ENCODE assay signal across 8 mouse cellular contexts in genomic region chr2:164960716-164961441, GRCm38 (mm10). TPM values are rescaled to one million over a fixed set of nuclear protein-coding genes. Genes with fewer than 3 reads are reported as not detected.
DNase-seq lines count a peak whose midpoint lies in the region; ATAC-seq lines count a peak whose summit lies in the region.

TSS of gene Slc12a5 (plus strand) at chr2:164960802.

- peak within 1 kb of the TSS; percentile 64 for H3K9ac ChIP-seq in forebrain, embryonic 12.5 days
- H3K9ac ChIP-seq in intestine, embryonic 14.5 days (ENCODE audit: low read length) = peak within 1 kb of the TSS; percentile 37; the same call in 1 of the 2 replicates
- peak within 1 kb of the TSS; percentile 67 for H3K9ac ChIP-seq in stomach, embryonic 16.5 days (ENCODE audit: low read length)

- peak; percentile 64 for ATAC-seq in forebrain, embryonic 12.5 days (ENCODE audit: low FRiP score)
- peak; percentile 77 for ATAC-seq in intestine, embryonic 14.5 days (replicated peaks; ENCODE audit: low FRiP score, low TSS enrichment, low read depth)
- ATAC-seq in stomach, embryonic 16.5 days (ENCODE audit: insufficient read depth, low FRiP score) = peak; percentile 76; the same call in 1 of the 2 replicates

- peak within 1 kb of the TSS; percentile 63 for H3K4me2 ChIP-seq in forebrain, embryonic 12.5 days
- H3K4me2 ChIP-seq in intestine, embryonic 14.5 days (ENCODE audit: low read length) = peak within 1 kb of the TSS; percentile 50
- peak within 1 kb of the TSS; percentile 80 for H3K4me2 ChIP-seq in stomach, embryonic 16.5 days (ENCODE audit: low read depth, low read length)

- H3K4me1 ChIP-seq in forebrain, embryonic 12.5 days = peaks cover 42% of the 10 kb centered on the region
- H3K4me1 ChIP-seq in intestine, embryonic 14.5 days (replicated peaks; ENCODE audit: control insufficient read depth, insufficient read depth, low read length) = peaks cover 10% of the 10 kb centered on the region; the same call in 1 of the 2 replicates
- no peaks in the 10 kb centered on the region; the same call in 1 of the 2 replicates for H3K4me1 ChIP-seq in stomach, embryonic 16.5 days (ENCODE audit: control insufficient read depth, insufficient read depth, low read length)

- H3K9me3 ChIP-seq in forebrain, embryonic 12.5 days = 0 out of 2 replicates have a peak, but pooled peaks cover 3% of the 10 kb centered on the region
- no peaks in the 10 kb centered on the region for H3K9me3 ChIP-seq in intestine, embryonic 14.5 days (ENCODE audit: control insufficient read depth, low read length)
- H3K9me3 ChIP-seq in stomach, embryonic 16.5 days (replicated peaks; ENCODE audit: control insufficient read depth, low read length) = no peaks in the 10 kb centered on the region

- no peaks in the 10 kb centered on the region for H3K36me3 ChIP-seq in forebrain, embryonic 12.5 days (replicated peaks)
- no peaks in the 10 kb centered on the region for H3K36me3 ChIP-seq in intestine, embryonic 14.5 days (ENCODE audit: control insufficient read depth, insufficient read depth, low read length)
- H3K36me3 ChIP-seq in stomach, embryonic 16.5 days (ENCODE audit: control insufficient read depth, insufficient read depth, low read length) = no peaks in the 10 kb centered on the region

- intact Hi-C loops in left cerebral cortex, postnatal 4 days (cut with DNase I) = no loop called here

- H3K27ac ChIP-seq in forebrain, embryonic 12.5 days = peak within 1 kb of the TSS; percentile 46; the same call in 1 of the 2 replicates
- H3K27ac ChIP-seq in intestine, embryonic 14.5 days (ENCODE audit: low read depth) = no peak within 1 kb of the TSS
- no peak within 1 kb of the TSS for H3K27ac ChIP-seq in stomach, embryonic 16.5 days (ENCODE audit: low read length)

- DNase-seq in right cerebral cortex, adult 18-20 months = peak; percentile 73
- no peak for DNase-seq in right cerebral cortex, postnatal 36 days (ENCODE audit: low spot score in 2 of 2)
- peak; percentile 86 for DNase-seq in brain, adult 2 months (ENCODE audit: low read depth, low spot score)
- DNase-seq in intestine, embryonic 14.5 days (ENCODE audit: low spot score) = peak; percentile 82
- peak; percentile 73 for DNase-seq in left cerebral cortex, postnatal 4 days
- DNase-seq in mesoderm, embryonic 11.5 days (ENCODE audit: low read depth, low spot score) = peak; percentile 64

- under 1% methylated on average over 33 of the region's 54 CpGs for WGBS in forebrain, embryonic 12.5 days
- 1% methylated on average over 29 of the region's 54 CpGs for WGBS in intestine, embryonic 14.5 days
- 2% methylated on average over 38 of the region's 54 CpGs for WGBS in stomach, embryonic 16.5 days

- peak within 1 kb of the TSS; percentile 63 for H3K4me3 ChIP-seq in forebrain, embryonic 12.5 days (replicated peaks)
- peak within 1 kb of the TSS; percentile 53 for H3K4me3 ChIP-seq in intestine, embryonic 14.5 days (ENCODE audit: low read depth, low read length)
- peak within 1 kb of the TSS; percentile 57 for H3K4me3 ChIP-seq in stomach, embryonic 16.5 days (replicated peaks; ENCODE audit: low read length)

- peaks cover 14% of the 10 kb centered on the region for H3K27me3 ChIP-seq in forebrain, embryonic 12.5 days
- 0 out of 2 replicates have a peak, but pooled peaks cover 8% of the 10 kb centered on the region for H3K27me3 ChIP-seq in intestine, embryonic 14.5 days (replicated peaks; ENCODE audit: control insufficient read depth, insufficient read depth, low read length)
- no peaks in the 10 kb centered on the region for H3K27me3 ChIP-seq in stomach, embryonic 16.5 days (ENCODE audit: control insufficient read depth, insufficient read depth, low read length)

RNA-seq across cellular contexts. Expression of gene Slc12a5, which starts in this region (rescaled TPM):
- polyA plus RNA-seq in forebrain, embryonic 12.5 days (2016; fragmentation: Nextera tagmentation; extraction: Ambion mirVana) = 5.6 and 6.2 TPM in 2 replicates
- 1.3 and 1.5 TPM in 2 replicates for polyA plus RNA-seq in intestine, embryonic 14.5 days (2014; fragmentation: Nextera tagmentation; extraction: Ambion mirVana)
- 100 to 1,000 TPM; 158 to 181 TPM for total RNA-seq in left cerebral cortex, postnatal 4 days (2021)
- 0.26 and 0.46 TPM in 2 replicates for polyA plus RNA-seq in stomach, embryonic 16.5 days (2015; fragmentation: Nextera tagmentation; extraction: Ambion mirVana)

Comparison
In these comparisons a context has a peak if more than half of its experiments do, and no peak if none do; other contexts are left out.
1. DNase-seq: peak in right cerebral cortex, adult 18-20 months (single experiment), brain, adult 2 months (single experiment), intestine, embryonic 14.5 days (single experiment), left cerebral cortex, postnatal 4 days (single experiment) and mesoderm, embryonic 11.5 days (single experiment); none in right cerebral cortex, postnatal 36 days (0 of 2).
2. Peak in ATAC-seq, H3K4me3 ChIP-seq, H3K9ac ChIP-seq and H3K4me2 ChIP-seq in stomach, embryonic 16.5 days; RNA of the gene not detected or under 1 TPM.
3. Peak in every context shown above with its lines, with median percentiles within 50 percentile points of each other: ATAC-seq, H3K4me2 ChIP-seq, H3K4me3 ChIP-seq and H3K9ac ChIP-seq.